Mouse (Mus musculus) MEL (cell line): ENCODE data around the gene Szrd1. TPM values are rescaled to one million over a fixed set of nuclear protein-coding genes. Genes with fewer than 3 reads are reported as not detected.

Experiments
- DNase-seq: peaks from one replicate; pipeline ENCODE4 v3.0.0; 2011; ENCODE audit warnings: low read depth, low spot score
- H3K27ac ChIP-seq: 2 replicates; pipeline ENCODE4 v1.5.1; 2012; ENCODE audit warnings: low read depth, mild to moderate bottlenecking, control low read depth, low read length, moderate library complexity; ENCODE audit not compliant: control insufficient read depth
- H3K27me3 ChIP-seq, 2 experiments: fragments of 150-350 bp in 1 of 2; sonication (generic) in 1 of 2; 2 replicates each; pipeline ENCODE4 v1.6.1; 2012; ENCODE audit warnings: low read length in 2 of 2, mild to moderate bottlenecking in 2 of 2, improper control_type of control experiment in 1 of 2, moderate library complexity in 1 of 2; ENCODE audit not compliant: insufficient read depth in 2 of 2, control insufficient read depth in 1 of 2
- H3K36me3 ChIP-seq, 2 experiments: 2 replicates each; pipeline ENCODE4 v1.6.1; 2012 to 2014; ENCODE audit warnings: low read length in 2 of 2, improper control_type of control experiment in 1 of 2, inconsistent platforms in 1 of 2, mild to moderate bottlenecking in 1 of 2; ENCODE audit not compliant: insufficient read depth in 2 of 2, control insufficient read depth in 1 of 2
- H3K4me1 ChIP-seq, 2 experiments: fragments of 150-350 bp in 1 of 2; sonication (generic) in 1 of 2; 2 replicates each; pipeline ENCODE4 v1.6.1; 2012; ENCODE audit warnings: low read length in 2 of 2, improper control_type of control experiment in 1 of 2, mild to moderate bottlenecking in 1 of 2; ENCODE audit not compliant: insufficient read depth in 2 of 2, control insufficient read depth in 1 of 2
- H3K4me3 ChIP-seq, 2 experiments: fragments of 150-350 bp in 1 of 2; sonication (generic) in 1 of 2; 2 replicates each; pipeline ENCODE4 v1.5.1; 2012; ENCODE audit warnings: low read depth in 2 of 2, low read length in 2 of 2, mild to moderate bottlenecking in 2 of 2, moderate library complexity in 2 of 2, control low read depth in 1 of 2, improper control_type of control experiment in 1 of 2; ENCODE audit not compliant: control insufficient read depth in 1 of 2, insufficient read depth in 1 of 2
- H3K79me2 ChIP-seq: 2 replicates; pipeline ENCODE4 v1.6.1; 2012; ENCODE audit warnings: mild to moderate bottlenecking, low read length, moderate library complexity; ENCODE audit not compliant: control insufficient read depth, poor library complexity, insufficient read depth
- H3K9ac ChIP-seq: 2 replicates; pipeline ENCODE4 v1.6.1; 2012; ENCODE audit warnings: low read depth, mild to moderate bottlenecking, control low read depth, low read length, moderate library complexity; ENCODE audit not compliant: control insufficient read depth, poor library complexity, severe bottlenecking
- H3K9me3 ChIP-seq: fragments of 150-350 bp; sonication (generic); replicated peaks from 2 replicates; pipeline ENCODE4 v1.6.1; 2012; ENCODE audit warnings: mild to moderate bottlenecking, low read length, improper control_type of control experiment, moderate library complexity; ENCODE audit not compliant: insufficient read depth
- BHLHE40 ChIP-seq: IDR thresholded peaks from 2 replicates; pipeline ENCODE4 v1.6.1; 2012; ENCODE audit warnings: low read depth, mild to moderate bottlenecking, inconsistent platforms, low read length, improper control_type of control experiment, borderline replicate concordance
- GABPA ChIP-seq: IDR thresholded peaks from 2 replicates; pipeline ENCODE4 v1.6.1; 2012; ENCODE audit warnings: low read depth, mild to moderate bottlenecking, inconsistent platforms, low read length, improper control_type of control experiment, moderate library complexity
- MEF2A ChIP-seq: IDR thresholded peaks from 2 replicates; pipeline ENCODE4 v1.6.1; 2014; ENCODE audit warnings: low read depth, mild to moderate bottlenecking, inconsistent platforms, low read length, improper control_type of control experiment; ENCODE audit not compliant: poor library complexity, insufficient replicate concordance, severe bottlenecking; ENCODE audit errors: extremely low read depth
- NRF1 ChIP-seq: IDR thresholded peaks from 2 replicates; pipeline ENCODE4 v1.6.1; 2014; ENCODE audit warnings: low read depth, mild to moderate bottlenecking, inconsistent platforms, low read length, improper control_type of control experiment, moderate library complexity; ENCODE audit not compliant: poor library complexity, insufficient read depth, severe bottlenecking
- POLR2AphosphoS5 ChIP-seq: IDR thresholded peaks from 2 replicates; pipeline ENCODE4 v1.6.1; 2012; ENCODE audit warnings: low read depth, borderline replicate concordance, mild to moderate bottlenecking, inconsistent platforms, low read length, moderate library complexity, mixed read lengths
- SIN3A ChIP-seq: IDR thresholded peaks from 2 replicates; pipeline ENCODE4 v1.6.1; 2012; ENCODE audit warnings: low read length, improper control_type of control experiment, inconsistent platforms
- SMC3 ChIP-seq: IDR thresholded peaks from 2 replicates; pipeline ENCODE4 v1.6.1; 2011; ENCODE audit warnings: low read depth, low read length, improper control_type of control experiment
- TBP ChIP-seq: IDR thresholded peaks from 2 replicates; pipeline ENCODE4 v1.8.0; 2011; ENCODE audit warnings: low read depth, low read length, improper control_type of control experiment
- USF1 ChIP-seq: IDR thresholded peaks from 2 replicates; pipeline ENCODE4 v1.6.1; 2014; ENCODE audit warnings: low read depth, mild to moderate bottlenecking, inconsistent platforms, low read length, improper control_type of control experiment, moderate library complexity
- ZC3H11A ChIP-seq: IDR thresholded peaks from 2 replicates; pipeline ENCODE4 v1.6.1; 2012; ENCODE audit warnings: low read depth, mild to moderate bottlenecking, inconsistent platforms, low read length, improper control_type of control experiment
- ZKSCAN1 ChIP-seq: IDR thresholded peaks from 2 replicates; pipeline ENCODE4 v1.6.1; 2012; ENCODE audit warnings: low read depth, mild to moderate bottlenecking, inconsistent platforms, low read length, improper control_type of control experiment, moderate library complexity
- ZNF384 ChIP-seq: IDR thresholded peaks from 2 replicates; pipeline ENCODE4 v1.6.1; 2012; ENCODE audit warnings: low read depth, mild to moderate bottlenecking, inconsistent platforms, low read length, improper control_type of control experiment
- polyA plus RNA-seq, 2 experiments: library from polyadenylated mRNA; stranded (reverse) in 1 of 2; unstranded in 1 of 2; fragments of >175 nt in 1 of 2; fragments of >200 nt in 1 of 2; gene quantifications; 2 replicates each; pipeline versions ENCODE4 v1.2.1 to v1.2.4; 2012; ENCODE audit warnings: low replicate concordance in 2 of 2, low read depth in 1 of 2; ENCODE audit not compliant: insufficient read length in 2 of 2, insufficient read depth in 1 of 2, missing spikeins in 1 of 2
- total RNA-seq: library from RNA; depleted of rRNA; stranded (reverse); fragments of 300-350 nt; gene quantifications from 2 replicates; pipeline ENCODE4 v1.2.3, GENCODE M21; 2012

The Szrd1 gene
- total and polyA plus RNA-seq, 3 experiments: 63.0 to 137 TPM; not detected in 1

DNA sequence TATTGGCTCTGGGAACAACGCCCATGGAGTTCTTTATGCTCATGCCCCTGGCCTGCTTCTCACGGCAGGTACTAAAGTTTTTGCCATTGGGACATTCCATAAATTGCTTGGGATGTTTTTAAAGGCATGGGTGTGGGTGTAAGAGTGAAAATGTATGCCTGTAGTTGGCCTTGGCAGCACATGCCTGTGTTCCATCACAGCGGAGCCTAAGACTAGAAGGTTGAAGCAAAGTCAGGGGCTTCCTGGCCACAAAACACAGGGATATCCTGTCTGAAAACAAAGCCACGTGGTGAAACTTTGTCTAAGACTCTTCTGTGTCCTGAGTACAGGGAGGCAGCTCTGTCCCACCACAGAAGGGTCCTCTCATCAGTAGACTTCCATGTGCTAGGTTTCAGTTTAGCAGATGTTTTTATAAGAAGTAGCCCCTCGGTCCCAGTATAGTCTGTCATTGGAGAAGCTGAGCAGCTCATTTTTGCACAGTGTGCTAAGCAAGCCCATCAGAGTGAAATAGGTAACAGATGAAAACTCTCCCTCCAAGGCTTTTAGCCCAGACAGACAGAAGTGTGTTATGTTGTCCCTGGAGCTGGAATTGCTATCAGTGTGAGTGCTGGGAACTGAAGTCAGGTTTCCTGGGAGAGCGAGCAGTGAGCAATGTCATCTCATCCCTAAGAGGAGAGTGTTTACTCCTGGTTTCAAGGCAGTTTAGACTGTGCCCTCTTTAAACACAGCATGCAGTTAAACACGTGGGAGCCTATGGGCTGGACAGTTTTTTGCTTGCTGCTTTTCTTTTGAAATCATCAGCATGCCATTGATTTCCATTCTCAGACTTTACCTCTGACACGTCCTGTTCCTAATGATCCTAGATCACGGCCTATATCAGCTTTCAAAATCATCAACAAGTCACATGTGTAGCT lies 47.6 kb upstream of the Szrd1 start:
- no peaks in the 10 kb centered on the region for H3K4me1 ChIP-seq
- H3K4me3 ChIP-seq: no peak overlapping the region
- no peak for TF ChIP-seq SIN3A
- no peak for TF ChIP-seq ZC3H11A
- no peak for TF ChIP-seq USF1
- TF ChIP-seq ZKSCAN1: no peak
- no peak for TF ChIP-seq GABPA
- H3K27me3 ChIP-seq: no peaks in the 10 kb centered on the region
- no peak overlapping the region for H3K27ac ChIP-seq
- H3K9ac ChIP-seq: no peak overlapping the region
- no peaks in the 10 kb centered on the region for H3K79me2 ChIP-seq
- peaks cover 0 to 2% of the 10 kb centered on the region in 2 experiments; a peak in 2 of 4 replicates for H3K36me3 ChIP-seq
- no peak for DNase-seq
- H3K9me3 ChIP-seq: no peaks in the 10 kb centered on the region

DNA sequence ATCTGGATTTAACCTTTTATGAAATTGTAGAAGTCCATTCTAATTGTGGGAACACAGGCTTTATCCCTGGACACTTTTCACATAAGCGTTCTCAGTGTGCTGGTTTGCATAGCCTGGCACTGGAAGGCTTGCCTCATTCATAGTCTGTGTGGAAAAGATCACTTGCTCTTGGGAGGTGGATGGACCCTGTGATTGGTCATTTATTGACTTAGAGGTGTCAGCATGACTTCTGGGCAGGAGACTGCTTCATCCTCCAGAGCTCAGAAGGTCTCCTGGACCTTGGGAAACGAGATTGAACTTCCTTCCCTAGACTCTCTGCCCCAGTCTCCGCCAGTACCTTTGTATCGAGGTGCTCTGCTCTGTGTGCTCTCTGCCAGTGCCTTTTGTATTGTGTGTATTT lies 44.9 kb upstream of the Szrd1 start:
- Histone ChIP-seq H3K9ac (no peak overlapping the region), H3K79me2 (no peaks in the 10 kb centered on the region; the same call in 1 of the 2 replicates), H3K9me3 (no peaks in the 10 kb centered on the region), H3K27ac (no peak overlapping the region), H3K4me1 (no peaks in the 10 kb centered on the region), H3K27me3 (no peaks in the 10 kb centered on the region), H3K4me3 (no peak overlapping the region), H3K36me3 (peaks cover 0 to 2% of the 10 kb centered on the region in 2 experiments; a peak in 2 of 4 replicates)
- no peak for TF ChIP-seq TBP
- TF ChIP-seq BHLHE40: no peak
- TF ChIP-seq SMC3: no peak
- TF ChIP-seq NRF1: no peak
- TF ChIP-seq MEF2A: no peak
- no peak for TF ChIP-seq ZNF384
- no peak for TF ChIP-seq POLR2AphosphoS5
- DNase-seq: no peak

GRCm38 (mm10) chr4:141183932-141184331 lies 44.4 kb upstream of the Szrd1 start:
- no peaks in the 10 kb centered on the region for H3K27me3 ChIP-seq
- TF ChIP-seq ZNF384: no peak
- no peaks in the 10 kb centered on the region for H3K4me1 ChIP-seq
- H3K36me3 ChIP-seq: peaks cover 0 to 2% of the 10 kb centered on the region in 2 experiments; a peak in 2 of 4 replicates
- H3K4me3 ChIP-seq: no peak overlapping the region
- H3K9me3 ChIP-seq: no peaks in the 10 kb centered on the region
- no peaks in the 10 kb centered on the region; the same call in 1 of the 2 replicates for H3K79me2 ChIP-seq
- no peak for DNase-seq
- no peak overlapping the region for H3K9ac ChIP-seq
- H3K27ac ChIP-seq: no peak overlapping the region
